Mouse (Mus musculus): ENCODE data around the gene Picalm. TPM values are rescaled to one million over a fixed set of nuclear protein-coding genes. Genes with fewer than 3 reads are reported as not detected.
"Not testable (repeated sequence)": the region's sequence is repeated elsewhere in the genome, so short reads cannot be mapped to it uniquely, and the experiment has no call there.

The Picalm gene
- polyA plus RNA-seq, 1 experiment from 2014 or later = 45.7 TPM

- no peak for ATAC-seq (ENCODE audit: insufficient number of reproducible peaks, insufficient read depth, low FRiP score, low TSS enrichment)
- H3K9me3 ChIP-seq = no peaks in the 10 kb centered on the region
- no peak overlapping the region for H3K27ac ChIP-seq
- 92% methylated on average over 1 of the region's 1 CpGs for WGBS
- H3K4me2 ChIP-seq (replicated peaks) = no peak overlapping the region
- no peaks in the 10 kb centered on the region for H3K4me1 ChIP-seq
- peaks cover 28% of the 10 kb centered on the region for H3K36me3 ChIP-seq
- H3K27me3 ChIP-seq = no peaks in the 10 kb centered on the region
- H3K4me3 ChIP-seq = no peak overlapping the region
- H3K9ac ChIP-seq = no peak overlapping the region
Observed at GRCm38 (mm10) chr7:90164276-90164675, 34.3 kb downstream of the Picalm start.

DNA sequence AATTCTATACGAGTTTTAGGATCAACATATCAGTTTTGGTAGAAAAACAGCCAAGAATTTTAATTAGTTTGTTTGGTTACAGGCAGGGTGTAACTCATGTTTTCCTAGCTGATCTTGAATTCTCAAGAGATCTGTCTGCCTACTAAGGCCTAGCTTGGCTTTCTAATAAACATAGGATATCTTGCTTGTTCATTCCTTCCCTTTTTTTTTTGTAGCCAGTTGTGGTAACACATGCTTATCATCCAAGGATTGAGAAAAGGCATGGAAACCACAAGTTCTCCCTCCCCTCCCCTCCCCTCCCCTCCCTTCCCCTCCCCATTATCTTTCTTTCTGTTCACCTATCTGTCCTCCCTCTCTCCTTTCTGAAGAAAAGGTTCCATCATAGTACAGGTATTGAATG lies 36.0 kb downstream of the Picalm start:
- Histone ChIP-seq H3K9ac (no peak overlapping the region), H3K4me3 (no peak overlapping the region), H3K4me2 (replicated peaks) (no peak overlapping the region), H3K27me3 (no peaks in the 10 kb centered on the region), H3K36me3 (peaks cover 28% of the 10 kb centered on the region), H3K27ac (no peak overlapping the region), H3K4me1 (no peaks in the 10 kb centered on the region), H3K9me3 (no peaks in the 10 kb centered on the region)
- WGBS = 62% methylated on average over 1 of the region's 1 CpGs
- ATAC-seq (ENCODE audit: insufficient number of reproducible peaks, insufficient read depth, low FRiP score, low TSS enrichment) = no peak

- not testable (repeated sequence) for H3K4me1 ChIP-seq; H3K27ac ChIP-seq; H3K9ac ChIP-seq; H3K4me2 ChIP-seq (replicated peaks); ATAC-seq (ENCODE audit: insufficient number of reproducible peaks, insufficient read depth, low FRiP score, low TSS enrichment); H3K27me3 ChIP-seq; H3K9me3 ChIP-seq; H3K4me3 ChIP-seq
- 80% methylated on average over 10 of the region's 10 CpGs for WGBS
- peaks cover 21% of the 10 kb centered on the region for H3K36me3 ChIP-seq
Observed at GRCm38 (mm10) chr7:90167777-90168176, 37.8 kb downstream of the Picalm start.

DNA sequence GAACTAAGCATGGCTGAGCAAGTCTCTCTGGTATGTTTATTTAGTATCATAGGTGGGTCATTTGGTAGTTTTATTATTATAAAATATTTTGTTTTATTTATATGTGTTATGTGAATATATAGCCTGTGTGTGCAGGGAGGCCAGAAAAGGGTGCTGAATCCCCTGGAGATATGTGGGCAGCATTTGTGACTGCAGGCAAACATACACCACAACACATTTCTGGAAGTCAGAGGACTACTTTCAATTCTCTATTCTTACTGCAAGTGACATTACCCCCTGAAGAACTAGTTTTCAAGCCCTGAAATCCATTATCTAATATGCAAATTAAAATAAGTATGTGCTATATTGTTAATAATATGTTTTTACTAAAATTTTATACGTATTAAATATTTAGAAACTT lies 43.8 kb downstream of the Picalm start:
- Histone ChIP-seq H3K27ac (no peak overlapping the region), H3K9ac (no peak overlapping the region), H3K36me3 (peaks cover 32% of the 10 kb centered on the region), H3K4me1 (no peaks in the 10 kb centered on the region), H3K4me3 (no peak overlapping the region), H3K9me3 (no peaks in the 10 kb centered on the region), H3K27me3 (no peaks in the 10 kb centered on the region), H3K4me2 (replicated peaks) (no peak overlapping the region)
- ATAC-seq (ENCODE audit: insufficient number of reproducible peaks, insufficient read depth, low FRiP score, low TSS enrichment) = no peak
- WGBS = 94% methylated on average over 1 of the region's 1 CpGs

DNA sequence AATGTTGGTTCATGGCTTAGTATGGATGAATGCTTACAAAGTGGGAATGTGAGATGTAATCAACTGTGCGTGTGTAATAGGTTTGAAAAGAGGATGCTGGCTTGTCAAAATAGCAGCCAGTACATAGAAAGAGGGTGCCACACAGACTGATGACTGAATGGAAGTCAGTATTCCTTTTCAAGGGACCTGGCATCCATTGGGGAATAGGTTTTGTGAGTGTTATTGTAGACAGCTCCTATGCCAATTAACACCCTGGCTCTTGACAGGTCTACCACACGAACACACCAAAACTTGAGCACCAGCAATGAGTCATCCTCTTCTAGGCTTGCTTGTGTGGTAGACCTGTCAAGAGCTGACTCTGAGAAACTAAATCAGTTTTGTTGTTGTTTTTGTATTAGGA lies 45.6 kb downstream of the Picalm start:
- H3K27me3 ChIP-seq = no peaks in the 10 kb centered on the region
- no peak overlapping the region for H3K4me3 ChIP-seq
- no peak overlapping the region for H3K4me2 ChIP-seq (replicated peaks)
- no peak for ATAC-seq (ENCODE audit: insufficient number of reproducible peaks, insufficient read depth, low FRiP score, low TSS enrichment)
- H3K27ac ChIP-seq = no peak overlapping the region
- H3K36me3 ChIP-seq = peaks cover 37% of the 10 kb centered on the region
- WGBS = 76% methylated on average over 2 of the region's 2 CpGs
- no peak overlapping the region for H3K9ac ChIP-seq
- H3K4me1 ChIP-seq = no peaks in the 10 kb centered on the region
- no peaks in the 10 kb centered on the region for H3K9me3 ChIP-seq

DNA sequence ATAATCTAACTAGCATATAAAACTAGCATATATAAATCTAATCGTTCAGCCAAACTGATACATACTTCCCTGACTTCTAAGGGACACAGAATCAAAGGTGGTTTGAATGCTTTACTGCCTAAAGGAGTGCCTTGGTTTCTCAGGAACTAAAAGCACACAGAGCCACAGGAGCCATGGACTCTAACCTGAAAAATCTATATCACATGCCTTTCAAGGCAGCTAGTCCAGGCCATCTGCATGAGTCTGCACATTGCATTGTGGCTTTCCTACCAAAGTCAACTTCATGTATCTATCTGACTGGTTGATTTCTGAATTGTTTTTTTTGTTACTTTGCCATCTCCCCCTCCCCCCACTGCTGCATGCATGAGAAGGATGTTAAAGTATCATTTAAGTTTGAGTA lies 50.6 kb downstream of the Picalm start:
- no peak overlapping the region for H3K27ac ChIP-seq
- H3K4me2 ChIP-seq (replicated peaks) = no peak overlapping the region
- H3K4me3 ChIP-seq = no peak overlapping the region
- no peak overlapping the region for H3K9ac ChIP-seq
- H3K27me3 ChIP-seq = no peaks in the 10 kb centered on the region
- no peaks in the 10 kb centered on the region for H3K9me3 ChIP-seq
- H3K36me3 ChIP-seq = peaks cover 22% of the 10 kb centered on the region
- 90% methylated on average over 1 of the region's 1 CpGs for whole genome bisulfite sequencing
- no peaks in the 10 kb centered on the region for H3K4me1 ChIP-seq
- no peak for ATAC-seq (ENCODE audit: insufficient number of reproducible peaks, insufficient read depth, low FRiP score, low TSS enrichment)

GRCm38 (mm10) chr7:90200251-90200650 lies 70.2 kb downstream of the Picalm start:
- Histone ChIP-seq H3K4me3 (no peak overlapping the region), H3K27me3 (no peaks in the 10 kb centered on the region), H3K4me2 (replicated peaks) (no peak overlapping the region), H3K36me3 (peaks cover 23% of the 10 kb centered on the region), H3K27ac (no peak overlapping the region), H3K4me1 (no peaks in the 10 kb centered on the region), H3K9ac (no peak overlapping the region), H3K9me3 (no peaks in the 10 kb centered on the region)
- ATAC-seq (ENCODE audit: insufficient number of reproducible peaks, insufficient read depth, low FRiP score, low TSS enrichment) = no peak
- WGBS = 93% methylated on average over 5 of the region's 5 CpGs

DNA sequence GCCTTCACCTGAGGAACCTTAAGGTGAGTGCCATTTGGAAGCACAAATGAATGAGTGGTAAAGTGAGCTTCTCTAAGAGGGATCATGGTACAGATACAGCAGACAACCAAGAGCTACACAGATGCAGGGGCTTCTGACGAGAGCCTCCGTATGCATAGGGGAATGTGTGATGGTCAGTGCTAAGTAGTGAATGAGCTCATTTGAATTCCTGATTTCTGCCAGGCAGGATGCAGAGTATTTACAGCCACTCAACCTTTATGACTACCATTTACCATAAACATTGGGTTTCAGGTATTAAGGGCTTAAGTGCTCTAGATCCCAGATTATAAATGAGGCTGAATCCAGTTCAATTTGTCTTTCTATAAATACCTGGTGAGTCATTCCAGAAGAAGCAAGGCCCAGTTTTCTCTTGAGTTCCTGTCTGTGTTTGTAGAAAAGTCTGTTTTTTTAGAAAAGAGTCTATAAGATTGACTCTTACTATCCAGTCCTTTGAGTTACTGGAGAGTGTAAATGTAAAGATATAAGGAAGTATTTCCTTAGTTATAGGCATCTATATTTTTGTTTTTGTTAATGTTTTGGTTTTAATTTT lies 72.0 kb downstream of the Picalm start:
- Histone ChIP-seq H3K9me3 (no peaks in the 10 kb centered on the region), H3K9ac (no peak overlapping the region), H3K27ac (no peak overlapping the region), H3K4me1 (no peaks in the 10 kb centered on the region), H3K27me3 (no peaks in the 10 kb centered on the region), H3K36me3 (peaks cover 17% of the 10 kb centered on the region), H3K4me3 (no peak overlapping the region), H3K4me2 (replicated peaks) (no peak overlapping the region)
- no peak for ATAC-seq (ENCODE audit: insufficient number of reproducible peaks, insufficient read depth, low FRiP score, low TSS enrichment)
- WGBS = 83% methylated on average over 2 of the region's 2 CpGs

- 92% methylated on average over 2 of the region's 2 CpGs for WGBS
- no peak overlapping the region for H3K27ac ChIP-seq
- H3K9me3 ChIP-seq = no peaks in the 10 kb centered on the region
- H3K9ac ChIP-seq = no peak overlapping the region
- no peak for ATAC-seq (ENCODE audit: insufficient number of reproducible peaks, insufficient read depth, low FRiP score, low TSS enrichment)
- H3K4me2 ChIP-seq (replicated peaks) = no peak overlapping the region
- H3K36me3 ChIP-seq = peaks cover 29% of the 10 kb centered on the region
- no peaks in the 10 kb centered on the region for H3K27me3 ChIP-seq
- H3K4me3 ChIP-seq = no peak overlapping the region
- H3K4me1 ChIP-seq = no peaks in the 10 kb centered on the region
Observed at GRCm38 (mm10) chr7:90203914-90204313, 73.9 kb downstream of the Picalm start.

- Histone ChIP-seq H3K4me2 (replicated peaks) (no peak overlapping the region), H3K27me3 (no peaks in the 10 kb centered on the region), H3K36me3 (peaks cover 20% of the 10 kb centered on the region), H3K9me3 (no peaks in the 10 kb centered on the region), H3K9ac (no peak overlapping the region), H3K4me1 (no peaks in the 10 kb centered on the region), H3K27ac (no peak overlapping the region), H3K4me3 (no peak overlapping the region)
- WGBS = 78% methylated on average over 2 of the region's 2 CpGs
- ATAC-seq (ENCODE audit: insufficient number of reproducible peaks, insufficient read depth, low FRiP score, low TSS enrichment) = no peak
Observed at GRCm38 (mm10) chr7:90210116-90210515, 80.1 kb downstream of the Picalm start.

- Histone ChIP-seq H3K4me3 (no peak overlapping the region), H3K9ac (no peak overlapping the region)
- no peak for ATAC-seq (ENCODE audit: insufficient number of reproducible peaks, insufficient read depth, low FRiP score, low TSS enrichment)
Observed at GRCm38 (mm10) chr7:90210947-90211346, 80.9 kb downstream of the Picalm start.

GRCm38 (mm10) chr7:90216511-90216910 lies 86.5 kb downstream of the Picalm start:
- no peak overlapping the region for H3K4me3 ChIP-seq
- H3K4me1 ChIP-seq = no peaks in the 10 kb centered on the region
- H3K27me3 ChIP-seq = no peaks in the 10 kb centered on the region
- no peak overlapping the region for H3K4me2 ChIP-seq (replicated peaks)
- H3K9me3 ChIP-seq = no peaks in the 10 kb centered on the region
- 31% methylated on average over 8 of the region's 8 CpGs for WGBS
- no peak for ATAC-seq (ENCODE audit: insufficient number of reproducible peaks, insufficient read depth, low FRiP score, low TSS enrichment)
- H3K9ac ChIP-seq = no peak overlapping the region
- H3K36me3 ChIP-seq = no peaks in the 10 kb centered on the region
- H3K27ac ChIP-seq = no peak overlapping the region

More at GRCm38 (mm10) chr7:90210947-90211346, 80.9 kb downstream of the Picalm start:
- Histone ChIP-seq H3K27me3 (no peaks in the 10 kb centered on the region), H3K4me2 (replicated peaks) (no peak overlapping the region), H3K27ac (no peak overlapping the region), H3K36me3 (peaks cover 20% of the 10 kb centered on the region), H3K9me3 (no peaks in the 10 kb centered on the region), H3K4me1 (no peaks in the 10 kb centered on the region)

DNA sequence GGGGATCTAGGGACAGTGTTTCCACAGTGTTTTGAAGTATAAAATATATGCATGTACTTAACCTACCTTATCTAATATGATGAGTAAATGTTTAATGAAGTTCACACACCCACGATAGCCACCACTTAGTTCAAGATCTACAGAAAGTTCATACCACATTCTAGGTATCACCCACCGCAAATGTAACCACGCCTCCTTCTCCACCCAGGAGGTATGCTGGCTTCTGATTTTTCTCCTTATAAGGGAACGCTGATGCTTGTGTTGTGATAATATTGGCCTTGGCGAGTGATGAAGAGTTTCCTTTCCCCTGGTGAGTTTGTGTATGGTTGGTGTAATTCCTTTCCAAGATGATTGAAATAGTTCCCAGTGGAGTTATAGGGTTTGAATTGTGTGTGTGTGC lies 88.1 kb downstream of the Picalm start:
- H3K4me1 ChIP-seq = no peaks in the 10 kb centered on the region
- H3K4me3 ChIP-seq = no peak overlapping the region
- H3K36me3 ChIP-seq = no peaks in the 10 kb centered on the region
- H3K27ac ChIP-seq = no peak overlapping the region
- H3K27me3 ChIP-seq = no peaks in the 10 kb centered on the region
- no peak overlapping the region for H3K4me2 ChIP-seq (replicated peaks)
- no peaks in the 10 kb centered on the region for H3K9me3 ChIP-seq
- ATAC-seq (ENCODE audit: insufficient number of reproducible peaks, insufficient read depth, low FRiP score, low TSS enrichment) = no peak
- WGBS = 85% methylated on average over 5 of the region's 5 CpGs
- H3K9ac ChIP-seq = no peak overlapping the region

Data from embryonic facial prominence, embryonic 12.5 days (tissue).